Mouse (Mus musculus): ENCODE measurements around the gene Auts2. TPM values are rescaled to one million over a fixed set of nuclear protein-coding genes. Genes with fewer than 3 reads are reported as not detected.

The Auts2 gene
- polyA plus RNA-seq, 1 experiment: 0.55 TPM

DNA sequence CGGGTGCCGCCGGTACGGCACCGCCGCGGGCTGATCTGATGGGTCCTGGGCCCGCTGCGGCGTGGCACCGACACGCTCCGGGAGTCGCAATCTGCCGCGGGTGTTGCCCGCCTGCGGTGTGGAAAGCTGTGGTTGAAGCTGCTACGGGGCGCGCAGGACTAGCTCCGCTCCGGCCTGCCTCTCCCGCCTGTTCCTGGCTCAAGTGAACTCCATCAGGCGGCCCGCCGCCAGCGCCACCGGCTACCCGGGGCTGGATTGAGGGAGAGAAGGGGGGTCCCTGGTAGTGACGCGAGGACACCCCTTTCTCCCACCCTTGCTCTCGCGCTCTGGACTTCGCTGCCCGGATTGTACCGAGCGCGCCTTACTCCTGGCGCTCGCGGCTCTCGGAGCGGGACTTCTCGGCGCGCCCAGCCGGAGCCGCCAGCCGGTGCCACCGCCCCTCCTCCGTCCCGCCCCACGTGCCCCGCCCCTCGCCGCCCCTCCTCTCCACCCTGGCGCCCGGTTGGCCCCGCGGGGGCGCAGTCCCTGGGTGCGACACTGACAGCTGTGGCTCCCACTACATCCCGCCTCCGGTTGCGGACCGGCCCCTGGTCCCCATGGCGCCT is 1004.7 kb downstream of the Auts2 start:
- H3K4me3 ChIP-seq (ENCODE audit: insufficient read depth, low read length): no peak overlapping the region
- H3K4me1 ChIP-seq (ENCODE audit: control insufficient read depth, insufficient read depth, low read length): no peaks in the 10 kb centered on the region
- no peak overlapping the region for H3K27ac ChIP-seq (ENCODE audit: insufficient read depth, low read depth, low read length)

DNA sequence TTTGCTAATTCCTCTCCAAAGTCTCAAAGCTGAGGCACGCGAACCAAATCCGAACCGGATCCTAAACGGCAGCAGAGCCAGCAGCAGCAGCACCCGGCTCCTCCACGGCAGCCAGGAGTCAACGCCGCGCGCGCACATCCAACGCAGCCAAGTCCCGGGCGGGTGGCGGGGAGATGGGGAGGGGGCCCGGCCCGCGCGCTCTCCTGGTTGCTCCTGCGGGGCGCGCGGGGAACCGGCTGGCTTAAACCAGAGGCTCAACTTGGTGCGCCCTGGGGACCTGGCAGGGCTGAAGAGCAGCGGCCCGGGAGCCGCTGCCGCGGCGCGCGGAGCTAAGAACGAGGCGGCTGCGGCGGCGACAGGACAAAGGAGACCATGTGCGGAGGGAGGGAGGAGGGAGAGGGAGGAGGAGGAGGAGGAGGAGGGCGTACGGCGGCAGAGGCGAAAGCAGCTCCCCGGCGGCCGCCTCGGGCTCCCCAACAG is 1005.3 kb downstream of the Auts2 start:
- Histone ChIP-seq H3K27ac (ENCODE audit: insufficient read depth, low read depth, low read length) (no peak overlapping the region), H3K4me3 (ENCODE audit: insufficient read depth, low read length) (no peak overlapping the region), H3K4me1 (ENCODE audit: control insufficient read depth, insufficient read depth, low read length) (no peaks in the 10 kb centered on the region)
- TF ChIP-seq CTCF (IDR thresholded peaks at IDR 0.05; ENCODE audit: low read depth, low read length) (no peak), POLR2A (IDR thresholded peaks at IDR 0.05; ENCODE audit: borderline replicate concordance, low read depth, low read length) (no peak)

More for the DNA sequence above, 1004.7 kb downstream of the Auts2 start:
- TF ChIP-seq CTCF (IDR thresholded peaks at IDR 0.05; ENCODE audit: low read depth, low read length): no peak
- no peak for TF ChIP-seq POLR2A (IDR thresholded peaks at IDR 0.05; ENCODE audit: borderline replicate concordance, low read depth, low read length)

DNA sequence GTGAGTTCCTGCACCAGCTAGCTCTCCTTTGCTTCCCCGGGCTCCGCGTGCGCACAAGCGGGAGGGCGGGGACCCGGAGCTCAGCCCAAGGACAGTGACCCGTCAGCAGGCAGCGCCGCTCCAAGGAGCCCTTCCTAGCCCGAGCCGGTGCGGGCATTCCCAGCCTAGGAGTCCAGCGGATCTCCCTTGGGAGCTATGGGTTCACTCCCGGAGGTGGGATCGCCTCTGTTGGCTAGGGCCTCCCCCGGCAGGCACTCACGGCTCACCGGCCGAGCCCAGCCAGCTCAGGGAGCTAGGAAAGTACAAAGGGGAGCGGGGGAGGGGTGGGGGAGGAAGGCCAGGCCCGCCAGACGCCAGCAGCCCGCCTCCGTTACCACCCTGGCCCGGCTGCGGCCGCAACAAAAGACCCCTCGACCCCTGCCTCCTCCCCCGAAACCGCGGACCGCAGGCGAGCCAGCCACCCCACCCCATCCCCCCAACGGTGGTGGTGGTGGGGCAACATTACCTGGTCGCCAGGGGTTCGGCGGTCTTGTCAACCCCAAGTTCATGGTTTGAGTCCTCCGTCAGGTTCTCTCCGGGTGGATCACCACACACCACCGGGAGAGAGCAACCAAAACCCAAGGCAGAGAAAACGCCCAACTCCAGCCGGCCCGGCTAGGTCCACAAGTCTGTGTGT is 1005.9 kb downstream of the Auts2 start:
- Histone ChIP-seq H3K4me3 (ENCODE audit: insufficient read depth, low read length) (no peak overlapping the region), H3K27ac (ENCODE audit: insufficient read depth, low read depth, low read length) (no peak overlapping the region), H3K4me1 (ENCODE audit: control insufficient read depth, insufficient read depth, low read length) (no peaks in the 10 kb centered on the region)
- TF ChIP-seq POLR2A (IDR thresholded peaks at IDR 0.05; ENCODE audit: borderline replicate concordance, low read depth, low read length): no peak
- no peak for TF ChIP-seq CTCF (IDR thresholded peaks at IDR 0.05; ENCODE audit: low read depth, low read length)

DNA sequence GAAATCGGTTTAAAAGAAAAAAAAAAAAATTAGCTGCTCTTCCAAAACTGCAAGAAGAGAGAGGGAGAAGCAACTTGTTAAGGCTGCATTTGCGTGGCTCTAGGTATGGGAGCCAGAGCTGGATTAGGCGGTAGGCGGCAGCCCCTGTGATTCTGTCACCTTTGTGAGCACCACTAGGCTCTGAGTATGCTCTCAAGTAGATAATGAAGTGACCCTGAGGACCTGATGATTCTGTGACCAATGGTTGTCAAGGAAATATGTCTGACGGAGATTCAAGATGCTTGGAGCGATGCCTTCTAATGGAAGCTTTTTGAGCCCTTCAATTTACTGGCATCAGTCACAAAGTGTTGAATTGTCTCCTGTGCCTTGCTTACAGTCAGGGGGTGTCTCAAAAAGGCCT is 1007.4 kb downstream of the Auts2 start:
- Histone ChIP-seq H3K27ac (ENCODE audit: insufficient read depth, low read depth, low read length) (no peak overlapping the region), H3K4me3 (ENCODE audit: insufficient read depth, low read length) (no peak overlapping the region), H3K4me1 (ENCODE audit: control insufficient read depth, insufficient read depth, low read length) (no peaks in the 10 kb centered on the region)
- TF ChIP-seq POLR2A (IDR thresholded peaks at IDR 0.05; ENCODE audit: borderline replicate concordance, low read depth, low read length) (no peak), CTCF (IDR thresholded peaks at IDR 0.05; ENCODE audit: low read depth, low read length) (no peak)

DNA sequence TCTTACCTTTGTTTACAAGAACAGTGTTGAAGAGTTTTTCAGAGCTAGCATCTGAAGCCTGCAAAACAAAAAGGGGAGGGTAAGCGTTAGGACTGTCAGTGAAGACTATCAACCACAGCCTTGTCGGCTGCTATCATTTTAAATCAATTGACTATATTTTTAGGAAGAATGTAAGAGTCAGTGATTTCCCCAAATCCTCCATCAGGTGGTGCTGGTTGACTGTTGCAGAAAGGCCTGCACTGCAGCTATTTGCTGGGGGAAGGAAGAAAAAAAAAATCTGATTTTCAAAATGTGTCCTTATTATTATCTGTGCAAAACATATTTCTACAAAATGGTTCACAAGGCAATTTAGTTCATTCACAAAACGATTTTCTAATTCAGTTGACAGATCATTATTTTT is 1009.3 kb downstream of the Auts2 start:
- H3K27ac ChIP-seq (ENCODE audit: insufficient read depth, low read depth, low read length): no peak overlapping the region
- TF ChIP-seq CTCF (IDR thresholded peaks at IDR 0.05; ENCODE audit: low read depth, low read length) (no peak), POLR2A (IDR thresholded peaks at IDR 0.05; ENCODE audit: borderline replicate concordance, low read depth, low read length) (no peak)
- no peaks in the 10 kb centered on the region for H3K4me1 ChIP-seq (ENCODE audit: control insufficient read depth, insufficient read depth, low read length)
- H3K4me3 ChIP-seq (ENCODE audit: insufficient read depth, low read length): no peak overlapping the region

DNA sequence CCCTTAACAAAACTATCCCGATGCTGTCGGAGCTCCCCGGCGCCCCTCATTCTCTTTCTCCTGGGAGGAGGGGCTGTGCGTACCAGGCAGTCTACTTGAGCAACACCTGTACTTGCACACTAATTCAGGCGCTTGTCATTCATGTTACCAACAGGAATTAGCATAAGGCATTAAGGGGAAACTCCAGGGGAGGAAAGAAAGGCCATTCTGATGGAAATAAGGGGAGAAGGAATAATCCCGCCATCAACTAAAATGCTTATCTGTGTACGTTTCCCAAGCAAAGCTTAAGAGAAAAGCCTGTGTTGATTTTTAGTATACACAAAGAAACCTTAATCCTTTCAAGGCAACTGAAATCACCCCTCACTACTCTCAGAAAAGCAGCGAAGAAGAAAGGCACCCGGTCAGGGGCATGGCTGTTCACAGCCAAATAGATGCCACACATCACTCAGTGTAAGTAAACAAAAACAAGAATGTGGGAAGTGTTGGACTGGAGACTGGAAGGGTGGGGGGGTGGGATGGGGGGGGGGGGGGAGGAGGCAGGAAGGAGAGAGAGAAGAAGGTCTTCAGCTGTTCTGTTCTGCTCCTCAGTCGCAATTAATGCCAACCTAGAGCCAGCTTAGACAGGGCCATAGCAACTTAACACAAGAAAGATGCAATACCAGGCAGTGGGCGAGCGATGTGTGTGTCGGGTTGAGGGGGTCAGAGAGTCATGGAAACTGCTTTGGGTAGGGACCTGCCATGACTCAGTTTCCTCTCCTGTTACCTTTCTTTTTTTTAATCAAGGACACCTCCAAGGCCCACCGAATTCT is 1011.2 kb downstream of the Auts2 start:
- TF ChIP-seq CTCF (IDR thresholded peaks at IDR 0.05; ENCODE audit: low read depth, low read length) (no peak), POLR2A (IDR thresholded peaks at IDR 0.05; ENCODE audit: borderline replicate concordance, low read depth, low read length) (no peak)
- H3K27ac ChIP-seq (ENCODE audit: insufficient read depth, low read depth, low read length): no peak overlapping the region
- no peak overlapping the region for H3K4me3 ChIP-seq (ENCODE audit: insufficient read depth, low read length)
- no peaks in the 10 kb centered on the region for H3K4me1 ChIP-seq (ENCODE audit: control insufficient read depth, insufficient read depth, low read length)

DNA sequence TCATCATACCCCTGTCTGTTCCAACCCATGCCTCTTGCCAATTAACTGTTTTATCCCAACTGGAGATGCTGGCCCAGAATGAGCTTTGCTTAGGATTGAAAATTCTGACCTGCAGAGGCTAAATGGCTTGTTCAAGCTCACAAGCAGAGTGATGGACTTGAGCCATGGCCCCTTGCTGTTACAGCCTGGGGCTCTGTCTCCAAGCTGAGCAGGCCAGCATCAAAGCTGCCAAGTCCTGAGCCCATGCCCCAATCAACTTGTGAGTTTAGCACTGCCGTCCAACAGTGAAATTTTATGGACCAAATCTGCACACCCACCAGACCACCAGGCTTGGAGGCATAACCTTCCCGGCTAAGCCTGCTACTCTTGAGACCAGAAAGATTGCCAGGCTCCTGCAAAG is 1012.3 kb downstream of the Auts2 start:
- TF ChIP-seq POLR2A (IDR thresholded peaks at IDR 0.05; ENCODE audit: borderline replicate concordance, low read depth, low read length) (no peak), CTCF (IDR thresholded peaks at IDR 0.05; ENCODE audit: low read depth, low read length) (no peak)
- Histone ChIP-seq H3K4me1 (ENCODE audit: control insufficient read depth, insufficient read depth, low read length) (no peaks in the 10 kb centered on the region), H3K4me3 (ENCODE audit: insufficient read depth, low read length) (no peak overlapping the region), H3K27ac (ENCODE audit: insufficient read depth, low read depth, low read length) (no peak overlapping the region)

DNA sequence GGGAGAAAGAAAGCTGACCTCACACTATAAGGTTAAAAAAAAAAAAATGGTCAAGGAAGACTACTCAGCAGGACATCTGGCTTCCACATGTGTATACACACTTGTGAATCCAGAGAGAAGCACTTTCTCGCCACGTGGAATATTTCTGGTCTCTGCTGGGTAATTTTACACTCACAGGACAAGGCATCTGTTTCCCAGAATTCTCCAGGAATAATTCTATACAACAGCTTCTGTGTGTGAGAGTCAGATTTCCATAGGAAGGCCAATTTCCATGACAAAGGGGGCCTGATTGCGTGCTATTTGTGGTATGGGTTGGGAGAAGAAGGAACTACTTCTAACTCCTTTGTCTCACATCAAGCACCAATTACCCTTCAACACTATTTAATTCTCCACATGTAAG is 1016.5 kb downstream of the Auts2 start:
- TF ChIP-seq POLR2A (IDR thresholded peaks at IDR 0.05; ENCODE audit: borderline replicate concordance, low read depth, low read length) (no peak), CTCF (IDR thresholded peaks at IDR 0.05; ENCODE audit: low read depth, low read length) (no peak)
- Histone ChIP-seq H3K4me3 (ENCODE audit: insufficient read depth, low read length) (no peak overlapping the region), H3K4me1 (ENCODE audit: control insufficient read depth, insufficient read depth, low read length) (no peaks in the 10 kb centered on the region), H3K27ac (ENCODE audit: insufficient read depth, low read depth, low read length) (no peak overlapping the region)

DNA sequence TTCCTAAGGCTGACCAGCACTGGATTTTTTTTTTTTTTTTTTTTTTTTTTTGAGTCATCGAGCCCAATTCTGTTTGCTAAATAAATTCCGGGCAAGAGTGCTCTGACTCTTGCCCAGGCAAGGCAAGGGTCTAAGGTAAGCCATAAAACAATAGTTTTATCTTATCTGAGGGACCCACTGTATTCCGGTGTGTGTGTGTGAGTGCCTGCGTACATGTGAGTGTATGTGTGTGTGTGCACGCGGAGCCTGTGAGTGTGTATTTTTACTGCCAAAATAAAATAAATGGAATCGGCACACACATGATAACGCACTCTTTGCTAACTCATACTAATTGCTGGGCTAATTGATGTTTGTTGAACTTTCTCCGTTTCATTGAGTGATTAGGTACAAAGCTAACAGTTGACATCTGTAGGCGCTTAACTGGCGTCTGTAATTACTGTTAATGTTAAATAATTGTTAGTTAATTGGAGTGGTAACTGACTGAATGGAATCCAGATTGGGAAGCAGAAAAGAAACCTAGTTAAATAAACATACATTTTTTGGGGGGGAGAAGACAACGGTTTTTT is 1018.2 kb downstream of the Auts2 start:
- TF ChIP-seq CTCF (IDR thresholded peaks at IDR 0.05; ENCODE audit: low read depth, low read length) (no peak), POLR2A (IDR thresholded peaks at IDR 0.05; ENCODE audit: borderline replicate concordance, low read depth, low read length) (no peak)
- H3K4me1 ChIP-seq (ENCODE audit: control insufficient read depth, insufficient read depth, low read length): no peaks in the 10 kb centered on the region

More for the DNA sequence above, 1018.2 kb downstream of the Auts2 start:
- no peak overlapping the region for H3K4me3 ChIP-seq (ENCODE audit: insufficient read depth, low read length)
- H3K27ac ChIP-seq (ENCODE audit: insufficient read depth, low read depth, low read length): no peak overlapping the region

Measured in bone marrow macrophage, adult 2 months (primary cell).